21 mouse cellular contexts compared by ENCODE assay signal in the genomic region with DNA sequence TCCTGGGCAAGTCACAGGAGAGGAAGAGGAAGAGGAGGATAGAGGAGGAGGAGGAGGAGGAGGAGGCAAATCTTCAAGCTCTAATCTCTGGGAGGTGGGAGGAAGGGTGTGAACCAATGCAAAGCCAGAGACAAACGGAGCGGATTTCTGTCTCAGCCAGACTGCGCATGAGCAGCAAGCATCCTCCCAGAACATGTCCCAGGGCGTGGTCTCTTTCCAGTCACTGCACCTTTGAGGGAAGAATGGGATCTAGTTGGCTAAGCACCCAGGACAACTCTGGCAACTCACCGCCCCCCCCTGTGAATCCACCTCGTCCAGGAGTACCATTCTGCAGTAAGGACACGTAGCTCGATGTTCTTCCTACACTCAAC. TPM values are rescaled to one million over a fixed set of nuclear protein-coding genes. Genes with fewer than 3 reads are reported as not detected.
A peak's percentile ranks its signal among the peaks of the same experiment; 100 is the strongest.
DNase-seq lines count a peak whose midpoint lies in the region; TF ChIP-seq lines count a peak whose summit lies in the region.
"Had no signal": no experiment of that assay in that cellular context is flagged by ENCODE, and none has a peak within 500 bp of the region (broad histone marks: within the 10 kb centered on the region; RNA-seq: fewer than 3 reads in every experiment).

No protein-coding gene starts in this region.

- no peak for TF ChIP-seq POLR2A in liver, adult 2 months (IDR thresholded peaks at IDR 0.05; ENCODE audit: extremely low read depth, insufficient read depth, low read length)

- peak overlapping the region; percentile 79 for H3K27ac ChIP-seq in liver, adult 2 months (replicated peaks; ENCODE audit: insufficient read depth, low read depth, low read length)
- H3K27ac ChIP-seq: embryonic facial prominence, embryonic 13.5 days; heart, embryonic 15.5 days; hindbrain, embryonic 13.5 days; lung, embryonic 15.5 days; midbrain, embryonic 13.5 days had no signal

- intact Hi-C loops in heart, postnatal 10 days (cut with DNase I) = no loop called here

- H3K79me2 ChIP-seq in liver, adult 2 months (ENCODE audit: control insufficient read depth, insufficient read depth, low read length) = peaks cover 24% of the 10 kb centered on the region; the same call in 1 of the 2 replicates

- H3K27me3 ChIP-seq in liver, adult 2 months (ENCODE audit: control insufficient read depth, insufficient read depth, low read length) = no peaks in the 10 kb centered on the region
- H3K27me3 ChIP-seq: heart, embryonic 15.5 days; hindbrain, embryonic 13.5 days; midbrain, embryonic 13.5 days had no signal

- 22% methylated on average over 8 of the region's 8 CpGs for WGBS in liver, adult 2 months

- H3K9ac ChIP-seq in liver, adult 2 months (ENCODE audit: low read depth, low read length) = peak overlapping the region; percentile 59
- H3K9ac ChIP-seq: embryonic facial prominence, embryonic 13.5 days; heart, embryonic 15.5 days; hindbrain, embryonic 13.5 days; lung, embryonic 15.5 days; midbrain, embryonic 13.5 days had no signal

- H3K4me3 ChIP-seq in liver, adult 2 months (ENCODE audit: insufficient read depth, low read depth, low read length) = peak overlapping the region; percentile 34
- H3K4me3 ChIP-seq: embryonic facial prominence, embryonic 13.5 days; heart, embryonic 15.5 days; hindbrain, embryonic 13.5 days; lung, embryonic 15.5 days; midbrain, embryonic 13.5 days had no signal

- DNase-seq in cerebellum, adult 11 months = peak; percentile 47
- DNase-seq in cerebellum, postnatal 4 days (ENCODE audit: low spot score in 2 of 2) = no peak
- peak; percentile 75 for DNase-seq in liver, adult 2 months (ENCODE audit: extremely low read depth, low read depth, low spot score)
- DNase-seq in liver = no peak
- DNase-seq in cerebellum, adult 9-11 months = peak; percentile 74
- DNase-seq in heart, postnatal 10 days = peak; percentile 46 to 56
- DNase-seq in adrenal gland, postnatal 25 days = no peak
- DNase-seq in frontal cortex, postnatal 36 days (ENCODE audit: low spot score in 2 of 2) = no peak
- DNase-seq: adrenal gland, adult 8-10 months; kidney, adult 9 months had no signal

- peaks cover 42% of the 10 kb centered on the region for H3K4me1 ChIP-seq in liver, adult 2 months (ENCODE audit: control insufficient read depth, insufficient read depth, low read length)
- H3K4me1 ChIP-seq: midbrain, embryonic 13.5 days had no signal

- peaks cover 6% of the 10 kb centered on the region; the same call in 1 of the 2 replicates for H3K36me3 ChIP-seq in liver, adult 2 months (ENCODE audit: control insufficient read depth, insufficient read depth, low read length)
- H3K36me3 ChIP-seq: embryonic facial prominence, embryonic 13.5 days; heart, embryonic 15.5 days; hindbrain, embryonic 13.5 days; lung, embryonic 15.5 days; midbrain, embryonic 13.5 days had no signal

- TF ChIP-seq CTCF in liver, adult 2 months (IDR thresholded peaks at IDR 0.05; ENCODE audit: low read depth, low read length) = no peak

RNA-seq across cellular contexts. Expression of gene Myl7, which starts 17.6 kb away (rescaled TPM):
- 0.65 and 0.67 TPM in 2 replicates for total RNA-seq in liver, adult 2 months (2014; rRNA removed)
- polyA plus RNA-seq in liver, adult 2 months (2012; rRNA removed) = 0.55 and 0.64 TPM in 2 replicates
- total RNA-seq in heart, postnatal 10 days (2021) = 100 to 1,000 TPM; 363 to 942 TPM
- not detected in 2 replicates for total RNA-seq in adrenal gland, postnatal 25 days (2021)
- total RNA-seq: gastrocnemius, postnatal 25 days; layer of hippocampus, adult 18-20 months; left cerebral cortex, postnatal 36 days; MEL had no signal
- polyA plus RNA-seq: CD4-positive, CD25-positive, alpha-beta regulatory T cell, adult 4 months; forebrain, embryonic 16.5 days had no signal

RNA-seq across cellular contexts. Expression of gene Gck, which starts 33.7 kb away (rescaled TPM):
- total RNA-seq in liver, adult 2 months (2014; rRNA removed) = 69.5 and 94.4 TPM in 2 replicates
- 112 and 155 TPM in 2 replicates for polyA plus RNA-seq in liver, adult 2 months (2012; rRNA removed)
- 1 to 10 TPM in 1 of 2 experiments, under 1 TPM in 1; 0.40 to 1.5 TPM for total RNA-seq in heart, postnatal 10 days (2021)
- 3.1 and 4.0 TPM in 2 replicates for total RNA-seq in adrenal gland, postnatal 25 days (2021)
- total RNA-seq: MEL had no signal
- polyA plus RNA-seq: CD4-positive, CD25-positive, alpha-beta regulatory T cell, adult 4 months had no signal

RNA-seq across cellular contexts. Expression of gene Pold2, which starts 38.1 kb away (rescaled TPM):
- total RNA-seq in liver, adult 2 months (2014; rRNA removed) = 10.7 and 22.1 TPM in 2 replicates
- polyA plus RNA-seq in liver, adult 2 months (2012; rRNA removed) = 59.5 and 81.1 TPM in 2 replicates
- 10 to 100 TPM; 34.8 to 44.1 TPM for total RNA-seq in heart, postnatal 10 days (2021)
- total RNA-seq in adrenal gland, postnatal 25 days (2021) = 33.6 and 42.2 TPM in 2 replicates

RNA-seq across cellular contexts. Expression of gene Ykt6, which starts 39.3 kb away (rescaled TPM):
- 41.6 and 41.8 TPM in 2 replicates for total RNA-seq in liver, adult 2 months (2014; rRNA removed)
- polyA plus RNA-seq in liver, adult 2 months (2012; rRNA removed) = 37.4 and 39.9 TPM in 2 replicates
- total RNA-seq in heart, postnatal 10 days (2021) = 10 to 100 TPM; 85.7 to 97.5 TPM
- total RNA-seq in adrenal gland, postnatal 25 days (2021) = 75.5 and 86.3 TPM in 2 replicates

RNA-seq across cellular contexts. Expression of gene Aebp1, which starts 54.4 kb away (rescaled TPM):
- total RNA-seq in liver, adult 2 months (2014; rRNA removed) = 0.83 and 1.7 TPM in 2 replicates
- polyA plus RNA-seq in liver, adult 2 months (2012; rRNA removed) = 1.4 and 1.6 TPM in 2 replicates
- 10 to 100 TPM; 35.2 to 40.1 TPM for total RNA-seq in heart, postnatal 10 days (2021)
- 399 and 434 TPM in 2 replicates for total RNA-seq in adrenal gland, postnatal 25 days (2021)
- total RNA-seq: MEL had no signal

Comparison
In these comparisons a context has a peak if more than half of its experiments do, and no peak if none do; other contexts are left out.
1. DNase-seq: peak in cerebellum, adult 11 months (single experiment), liver, adult 2 months (single experiment), cerebellum, adult 9-11 months (single experiment) and heart, postnatal 10 days (2 of 2); none in cerebellum, postnatal 4 days (0 of 2), liver (single experiment), adrenal gland, postnatal 25 days (single experiment) and frontal cortex, postnatal 36 days (0 of 2).
2. RNA of gene Myl7, which starts 17.6 kb away (total RNA-seq): 363 to 942 TPM in heart, postnatal 10 days; 0.65 to 0.67 TPM in liver, adult 2 months and not detected in adrenal gland, postnatal 25 days; every median in the first group is over 100 times any median in the second.
3. RNA of gene Gck, which starts 33.7 kb away (total RNA-seq): 69.5 to 94.4 TPM in liver, adult 2 months; 3.1 to 4.0 TPM in adrenal gland, postnatal 25 days and 0.40 to 1.5 TPM in heart, postnatal 10 days; every median in the first group is over 10 times any median in the second.